Mouse (Mus musculus): ENCODE results near the gene Tpm3-rs7. TPM values are rescaled to one million over a fixed set of nuclear protein-coding genes. Genes with fewer than 3 reads are reported as not detected.
"Not testable (repeated sequence)": the region's sequence is repeated elsewhere in the genome, so short reads cannot be mapped to it uniquely, and the experiment has no call there.

Gene Tpm3-rs7
- polyA plus RNA-seq (2015; fragmentation: Nextera tagmentation; extraction: Ambion mirVana): 4.5 and 5.7 TPM in 2 replicates

DNA sequence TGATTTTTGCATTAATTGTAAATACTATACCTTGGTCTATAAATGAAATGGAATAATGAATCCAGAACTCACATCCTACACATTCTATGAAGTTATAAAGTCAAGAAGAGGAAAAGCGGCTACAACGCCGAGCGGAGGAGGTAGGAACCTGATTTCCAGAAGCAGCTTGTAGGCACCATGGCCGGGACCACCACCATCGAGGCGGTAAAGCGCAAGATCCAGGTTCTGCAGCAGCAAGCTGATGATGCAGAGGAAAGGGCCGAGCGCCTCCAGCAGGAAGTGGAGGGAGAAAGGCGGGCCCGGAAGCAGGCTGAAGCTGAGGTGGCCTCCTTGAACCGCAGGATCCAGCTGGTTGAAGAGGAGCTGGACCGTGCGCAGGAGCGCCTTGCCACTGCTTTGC lies at the start of gene Tpm3-rs7:
TSS of gene Tpm3-rs7 (plus strand) at position 110 of the 400 bp plus-strand sequence.
- H3K4me3 ChIP-seq (replicated peaks); H3K27ac ChIP-seq (replicated peaks); H3K9ac ChIP-seq (replicated peaks); H3K4me1 ChIP-seq; H3K27me3 ChIP-seq (replicated peaks); ATAC-seq (ENCODE audit: low FRiP score); H3K36me3 ChIP-seq; H3K4me2 ChIP-seq; H3K9me3 ChIP-seq (replicated peaks): not testable (repeated sequence)
- 96% methylated on average over 16 of the region's 16 CpGs for WGBS

DNA sequence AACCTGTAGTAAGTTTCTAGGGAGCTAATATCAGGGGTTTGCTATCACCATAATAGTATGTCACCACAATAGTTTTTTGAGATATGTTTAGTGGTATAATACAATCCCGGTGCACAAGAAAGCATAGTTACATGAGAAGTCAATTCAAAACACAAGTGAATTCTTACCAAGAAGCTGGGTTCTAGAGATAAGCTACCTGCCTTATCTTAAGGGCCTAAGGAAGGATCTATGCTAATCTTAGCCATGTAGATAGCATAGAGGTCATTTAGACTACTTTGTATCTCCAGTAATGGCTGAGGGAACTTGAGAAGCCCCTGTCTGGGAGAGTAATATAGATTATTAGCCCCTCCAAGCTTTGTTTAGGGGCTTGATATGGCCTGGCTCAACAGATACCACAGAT lies 2.6 kb downstream of the Tpm3-rs7 start:
- Histone ChIP-seq H3K4me3 (replicated peaks) (no peak overlapping the region), H3K4me2 (no peak overlapping the region), H3K36me3 (no peaks in the 10 kb centered on the region), H3K9ac (replicated peaks) (no peak overlapping the region), H3K9me3 (replicated peaks) (no peaks in the 10 kb centered on the region), H3K27me3 (replicated peaks) (no peaks in the 10 kb centered on the region), H3K4me1 (no peaks in the 10 kb centered on the region), H3K27ac (replicated peaks) (no peak overlapping the region)
- no peak for ATAC-seq (ENCODE audit: low FRiP score)
- 100% methylated on average over 1 of the region's 1 CpGs for WGBS

DNA sequence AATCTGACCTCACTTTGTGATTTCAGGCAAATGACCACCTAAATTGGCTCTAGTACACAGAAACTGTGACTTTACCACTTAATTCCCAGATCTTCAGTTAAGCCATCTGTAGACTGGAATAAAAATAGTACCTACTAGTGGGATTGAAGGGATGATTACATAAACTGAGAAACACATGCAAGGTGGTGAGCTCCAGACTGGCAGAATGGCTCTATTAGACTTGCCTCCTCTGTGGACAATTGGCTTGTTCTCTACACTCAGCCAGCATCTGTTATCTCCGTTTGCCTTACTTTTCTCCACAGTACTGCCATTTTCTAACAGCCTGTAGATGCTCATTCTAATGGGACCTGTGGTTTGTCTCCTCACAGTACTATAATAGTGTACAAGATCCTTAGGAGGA lies 49.0 kb downstream of the Tpm3-rs7 start:
- Histone ChIP-seq H3K4me3 (replicated peaks) (no peak overlapping the region), H3K9ac (replicated peaks) (no peak overlapping the region), H3K9me3 (replicated peaks) (peaks cover 4% of the 10 kb centered on the region; the same call in 1 of the 2 replicates), H3K27ac (replicated peaks) (no peak overlapping the region), H3K4me2 (no peak overlapping the region), H3K36me3 (no peaks in the 10 kb centered on the region), H3K27me3 (replicated peaks) (no peaks in the 10 kb centered on the region), H3K4me1 (no peaks in the 10 kb centered on the region)
- no peak for ATAC-seq (ENCODE audit: low FRiP score)
- WGBS: 79% methylated on average over 1 of the region's 1 CpGs

Measured in neural tube, embryonic 15.5 days (tissue).